Mouse (Mus musculus): ENCODE data around the gene Dcaf17.

GRCm38 (mm10) chr2:71089766-71090165 is 34.6 kb downstream of the Dcaf17 start:
- TF ChIP-seq CTCF (IDR thresholded peaks at IDR 0.05) (no peak), EP300 (IDR thresholded peaks at IDR 0.05) (no peak)
